Mouse (Mus musculus): ENCODE measurements around the gene Tmed9.
A peak's percentile ranks its signal among the peaks of the same experiment; 100 is the strongest.
"Not testable (repeated sequence)": the region's sequence is repeated elsewhere in the genome, so short reads cannot be mapped to it uniquely, and the experiment has no call there.

The Tmed9 gene

DNA sequence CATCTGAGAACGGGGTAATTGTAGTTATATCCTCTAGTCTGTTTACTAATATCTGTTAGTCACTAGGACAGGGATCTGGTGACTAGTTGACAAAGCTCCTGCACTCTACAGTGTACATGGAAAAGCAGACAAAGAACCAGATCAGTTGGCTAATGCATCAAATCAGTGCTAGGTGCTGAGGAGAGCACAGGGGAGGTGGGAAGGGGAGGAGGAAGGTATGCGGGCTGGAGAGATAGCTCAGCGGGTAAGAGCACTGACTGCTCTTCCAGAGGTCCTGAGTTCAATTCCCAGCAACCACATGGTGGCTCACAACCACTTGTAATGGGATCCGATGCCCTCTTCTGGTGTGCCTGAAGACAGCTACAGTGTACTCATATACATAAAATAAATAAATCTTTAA, 5.0 kb upstream of the Tmed9 start:
- not testable (repeated sequence) for DNase-seq

DNA sequence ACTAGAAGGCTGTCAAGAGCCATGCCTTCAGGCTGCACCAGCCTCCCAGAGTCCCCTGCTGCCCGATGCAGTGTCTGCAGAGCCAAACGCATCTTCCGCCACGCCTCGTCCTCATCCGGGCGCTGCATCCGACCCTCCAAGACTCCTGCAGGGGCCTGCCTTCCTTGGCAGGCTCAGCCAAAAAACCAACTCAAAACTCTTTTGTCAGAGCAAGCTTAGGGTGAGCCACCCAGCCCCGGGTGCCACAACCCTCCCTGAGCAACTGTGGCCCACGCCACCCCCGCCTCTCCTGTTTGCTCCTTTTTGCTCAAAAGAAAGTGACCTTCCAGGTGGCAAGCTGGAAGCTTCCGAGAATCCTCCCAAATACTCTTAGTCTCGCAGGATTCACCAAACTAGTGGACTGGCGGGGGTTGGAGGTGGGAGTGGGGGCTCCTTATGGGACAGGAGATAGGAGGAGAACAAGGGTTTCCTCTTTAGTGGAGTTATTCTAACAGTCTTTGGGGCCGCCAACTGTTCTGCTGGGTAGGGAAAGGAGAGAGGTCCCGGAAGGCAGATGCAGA, 3.7 kb upstream of the Tmed9 start:
- peak; percentile 34 for DNase-seq

DNA sequence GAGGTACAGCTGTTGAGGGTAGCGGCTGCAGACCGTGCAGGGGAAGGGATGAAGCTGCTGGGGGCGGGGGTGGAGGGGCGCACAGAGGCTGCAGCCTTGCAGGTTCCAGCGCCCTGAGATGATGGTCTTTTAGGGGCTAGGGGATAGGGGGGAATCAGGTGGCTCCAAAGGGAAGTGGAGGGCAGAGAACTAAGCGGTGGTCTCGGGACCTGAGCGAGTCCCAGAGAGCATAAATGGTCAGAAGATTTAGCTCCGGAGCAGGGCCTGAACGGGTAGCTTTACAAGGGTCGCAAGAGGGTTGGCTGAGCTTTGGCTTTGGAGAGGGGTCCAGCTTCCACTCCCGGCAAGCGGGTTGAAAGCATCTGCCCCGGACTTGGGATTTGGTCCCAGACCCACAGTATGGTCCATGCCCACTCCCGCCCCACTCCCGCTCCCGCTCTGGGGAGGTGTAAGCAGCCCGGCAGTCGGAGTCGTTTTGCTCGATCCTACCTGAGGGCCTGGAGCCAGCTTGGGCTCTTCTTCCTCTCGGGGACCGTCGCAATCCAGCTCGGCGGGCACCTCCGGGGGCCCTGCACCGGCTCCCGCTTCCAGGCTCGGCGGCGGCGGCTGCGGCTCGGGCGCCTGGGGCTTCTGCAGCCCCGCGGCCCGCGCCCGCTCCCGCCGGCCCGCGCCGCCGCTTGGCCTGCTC, 3.1 kb upstream of the Tmed9 start:
- DNase-seq: peak; percentile 39

DNA sequence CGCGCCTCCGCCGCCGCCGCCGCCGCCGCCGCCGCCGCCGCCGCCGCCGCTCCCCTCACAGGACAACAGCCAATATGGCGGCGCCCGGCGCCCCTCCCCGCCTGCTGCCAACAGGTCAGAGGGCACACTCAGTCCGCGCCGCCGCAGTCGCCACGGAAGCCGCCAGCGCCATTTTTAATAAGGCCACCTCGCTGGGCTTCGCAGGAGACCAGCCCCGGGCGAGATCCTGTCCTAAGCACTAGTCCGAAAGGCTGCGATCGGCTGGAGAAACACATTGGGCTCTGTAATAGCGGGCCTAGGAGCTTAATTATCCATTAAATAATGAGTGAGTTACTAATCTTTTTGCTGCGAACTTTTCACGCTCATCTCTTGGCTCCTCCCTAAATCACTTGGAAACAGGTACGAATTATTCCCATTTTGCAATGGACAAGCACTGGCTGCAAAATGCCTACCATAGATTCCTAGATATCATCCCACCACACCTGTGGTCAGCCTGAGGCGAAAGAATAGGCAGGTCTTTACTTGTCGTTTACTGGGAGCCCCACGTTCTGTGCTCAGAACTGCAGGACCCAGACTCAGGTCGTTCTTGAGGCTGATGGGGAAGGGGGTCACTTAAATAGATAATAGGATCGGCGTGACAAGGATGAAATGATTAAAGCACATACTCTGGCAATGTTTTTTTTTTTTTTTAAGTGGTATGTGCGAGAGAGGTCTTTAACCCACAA, 2.3 kb upstream of the Tmed9 start, which contains the start of gene Fam193b:
Gene Fam193b, minus strand, starts transcription at position 94 of the 725 bp plus-strand sequence.
- DNase-seq: peak; percentile 96

DNA sequence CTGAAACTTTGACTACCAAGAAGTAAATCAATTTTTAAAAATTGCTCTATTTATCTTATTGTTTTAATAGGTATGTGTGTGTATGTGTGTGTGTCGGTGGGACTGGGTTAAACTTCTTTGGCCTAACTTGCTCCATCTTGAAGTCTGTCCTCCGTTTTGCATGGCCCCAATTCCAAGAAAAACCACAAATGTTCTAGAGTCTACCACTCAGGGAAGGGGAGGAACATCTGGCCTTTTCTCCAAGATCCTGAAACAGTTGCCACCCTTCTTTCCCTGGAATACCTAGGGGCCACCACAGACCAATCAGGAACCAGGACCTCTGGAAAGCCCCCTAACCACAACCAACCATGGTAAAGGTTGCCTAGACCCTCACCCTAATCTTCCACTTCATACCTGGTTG, 1.6 kb upstream of the Tmed9 start:
- no peak for DNase-seq

DNA sequence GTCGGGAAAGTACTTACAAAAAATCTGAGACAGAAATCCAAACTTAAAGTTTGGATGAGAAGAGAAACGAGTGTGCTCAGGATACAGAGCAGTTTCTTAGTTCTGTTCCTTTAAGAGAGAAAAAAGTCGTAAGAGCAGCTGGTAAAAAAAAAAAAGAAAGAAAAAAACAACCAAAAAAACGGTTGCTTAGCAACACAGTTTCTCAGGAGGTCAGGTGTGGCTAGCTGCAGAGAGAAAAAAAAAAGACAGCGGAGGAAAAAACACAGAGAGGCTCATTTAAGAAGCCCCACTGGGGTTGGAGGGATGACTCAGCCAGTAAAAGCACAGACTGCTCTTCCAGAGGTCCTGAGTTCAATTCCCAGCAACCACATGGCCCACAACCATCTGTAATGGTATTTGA, 789 bp downstream of the Tmed9 start:
- no peak for DNase-seq

DNA sequence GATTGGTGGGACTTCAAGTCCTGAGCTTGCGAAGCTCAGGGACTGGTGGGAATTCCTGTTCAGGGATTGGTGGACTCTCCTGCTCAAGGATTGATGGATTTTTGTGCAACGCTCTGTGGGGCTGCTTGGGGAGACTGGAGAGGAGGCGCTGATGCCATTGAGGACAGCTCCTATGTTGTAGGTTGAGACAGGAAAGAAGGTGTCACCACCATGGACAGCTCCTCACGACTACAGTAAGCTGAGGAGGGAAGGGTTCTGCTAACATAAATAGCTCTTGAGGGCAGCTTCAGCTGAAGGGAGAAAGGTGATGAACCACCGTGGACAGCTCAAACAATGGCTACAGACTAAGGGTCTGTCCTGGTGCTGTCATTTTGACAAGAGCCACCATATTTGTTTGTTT, 2.4 kb downstream of the Tmed9 start:
- DNase-seq: no peak

DNA sequence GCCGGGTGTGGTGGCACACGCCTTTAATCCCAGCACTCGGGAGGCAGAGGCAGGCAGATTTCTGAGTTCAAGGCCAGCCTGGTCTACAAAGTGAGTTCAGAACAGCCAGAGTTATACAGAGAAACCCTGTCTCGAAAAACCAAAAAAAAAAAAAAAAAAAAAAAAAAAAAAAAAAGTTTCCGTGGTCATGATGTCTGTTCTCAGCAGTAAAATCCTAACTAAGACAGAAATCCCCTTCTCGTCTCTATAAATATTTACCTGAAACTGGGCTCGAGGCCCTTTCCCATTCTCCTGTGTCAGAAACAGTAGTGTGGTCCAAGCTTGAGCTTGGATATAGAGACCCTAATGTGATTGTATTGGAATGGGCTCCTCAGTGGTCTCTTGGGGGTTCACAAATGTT, 3.3 kb downstream of the Tmed9 start:
- DNase-seq: not testable (repeated sequence)

DNA sequence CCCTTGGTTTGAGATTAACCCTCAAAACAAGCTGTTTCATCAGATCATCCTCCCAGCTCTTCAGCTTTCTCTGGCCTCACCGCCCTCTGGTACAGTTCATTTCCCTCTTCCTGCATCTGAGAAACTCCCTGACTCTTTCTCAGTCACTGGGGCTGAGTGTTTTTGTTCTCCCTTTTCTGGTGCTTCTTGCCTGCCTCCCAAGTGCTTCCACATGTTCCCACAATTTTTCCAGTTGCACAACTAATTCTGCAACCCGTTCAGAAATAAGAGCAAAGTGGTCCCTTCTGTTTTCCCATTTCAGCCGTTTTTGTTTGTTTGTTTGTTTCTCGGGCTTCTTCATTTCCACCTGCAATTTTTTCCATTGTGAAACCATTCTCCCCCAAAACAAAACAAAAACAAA, 4.6 kb downstream of the Tmed9 start:
- DNase-seq: no peak

DNA sequence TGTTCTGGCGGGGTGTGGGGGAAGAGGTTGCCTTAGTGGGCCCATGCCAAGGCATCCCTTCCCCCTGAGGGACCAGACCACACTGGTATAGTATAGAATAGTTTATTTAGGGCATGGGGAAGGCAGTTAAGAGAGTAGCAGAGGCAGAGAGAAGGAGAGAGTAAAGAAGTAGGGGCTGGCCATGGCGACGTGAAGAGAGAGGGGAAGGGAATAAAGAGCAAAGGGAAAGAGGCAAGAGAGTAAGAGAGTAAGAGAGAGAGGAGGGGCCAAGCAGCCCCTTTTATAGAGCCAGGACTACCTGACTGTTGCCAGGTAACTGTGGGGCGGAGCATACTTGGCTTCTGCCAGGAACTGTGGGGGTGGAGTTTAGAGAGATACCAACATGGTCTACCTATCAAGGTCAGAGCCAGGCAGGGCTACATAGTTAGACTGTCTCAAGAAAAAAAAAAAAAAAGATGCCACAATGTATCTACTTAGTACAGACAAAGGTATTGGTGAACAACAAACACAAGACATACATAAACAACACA, 18.5 kb downstream of the Tmed9 start:
- DNase-seq: no peak

DNA sequence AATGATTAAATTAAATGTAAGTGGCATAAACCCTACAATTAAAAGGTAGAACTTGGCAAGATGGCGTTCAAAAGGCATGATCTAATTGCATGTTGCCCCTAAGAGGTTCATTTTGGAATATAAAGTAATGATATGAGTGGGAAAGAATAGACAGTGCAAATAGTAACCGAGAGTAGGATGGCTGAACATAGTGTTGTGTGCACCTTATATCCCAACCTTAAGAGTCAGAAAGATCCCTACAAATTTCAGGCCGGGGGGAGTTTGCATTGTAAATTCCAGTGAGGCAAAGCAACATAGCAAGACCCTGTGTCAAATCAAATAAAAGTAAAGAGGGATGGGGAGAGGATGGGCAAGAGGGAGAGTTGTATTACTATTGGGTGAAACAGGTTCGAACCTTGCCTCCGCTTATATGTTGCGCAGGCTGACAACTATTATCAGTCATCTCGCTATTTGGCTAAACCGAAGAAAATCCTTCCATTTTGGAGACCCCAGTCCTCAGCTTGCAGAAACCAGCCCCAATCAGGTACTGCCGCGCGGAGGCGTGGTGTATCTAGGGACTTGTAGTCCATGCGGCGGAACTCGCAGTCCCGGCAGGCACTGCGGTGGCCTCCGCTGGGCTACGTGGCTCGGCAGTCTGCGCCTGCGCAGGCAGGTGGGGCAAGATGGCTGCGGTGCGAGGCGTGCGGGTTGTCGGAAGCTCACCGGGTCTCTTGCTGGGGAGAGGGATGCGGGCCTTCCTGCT, 19.2 kb downstream of the Tmed9 start:
- peak; percentile 96 for DNase-seq

DNA sequence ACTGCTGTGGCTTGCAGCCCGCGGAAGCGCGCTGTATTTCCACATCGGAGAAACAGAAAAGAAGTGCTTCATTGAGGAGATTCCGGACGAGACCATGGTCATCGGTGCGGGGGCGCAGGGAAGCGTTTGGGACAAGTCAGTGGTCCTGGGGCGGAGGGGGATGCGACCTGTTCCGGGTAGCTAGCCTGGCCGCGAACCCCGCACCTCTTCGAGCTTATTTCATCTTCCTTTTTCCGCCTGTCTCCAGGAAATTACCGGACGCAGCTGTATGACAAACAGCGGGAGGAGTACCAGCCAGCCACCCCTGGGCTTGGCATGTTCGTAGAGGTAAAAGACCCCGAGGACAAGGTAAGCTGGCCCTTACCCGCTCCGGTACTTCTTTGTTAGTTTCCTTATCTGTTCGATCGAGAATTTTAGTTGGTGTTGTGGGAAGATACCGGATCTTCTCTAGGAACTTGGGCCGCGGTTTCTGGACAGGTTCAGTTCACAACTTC, 19.8 kb downstream of the Tmed9 start:
- DNase-seq: no peak

DNA sequence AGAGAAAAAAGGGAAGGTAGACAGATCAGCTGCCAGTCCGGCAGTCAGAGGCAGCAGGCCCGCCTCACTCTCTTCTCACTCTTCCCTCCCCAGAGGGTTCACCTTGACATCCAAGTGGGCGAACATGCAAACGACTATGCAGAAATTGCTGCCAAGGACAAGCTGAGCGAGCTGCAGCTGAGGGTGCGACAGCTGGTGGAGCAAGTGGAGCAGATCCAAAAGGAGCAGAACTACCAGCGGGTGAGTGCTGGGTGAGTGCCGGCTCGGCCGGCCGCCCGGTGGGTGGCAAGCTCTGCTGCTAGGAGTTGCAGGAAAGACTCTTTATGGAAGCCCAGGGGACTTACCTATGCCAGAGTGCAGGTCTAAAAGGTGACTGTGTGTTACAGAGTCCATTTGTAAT, 21.8 kb downstream of the Tmed9 start:
- no peak for DNase-seq

DNA sequence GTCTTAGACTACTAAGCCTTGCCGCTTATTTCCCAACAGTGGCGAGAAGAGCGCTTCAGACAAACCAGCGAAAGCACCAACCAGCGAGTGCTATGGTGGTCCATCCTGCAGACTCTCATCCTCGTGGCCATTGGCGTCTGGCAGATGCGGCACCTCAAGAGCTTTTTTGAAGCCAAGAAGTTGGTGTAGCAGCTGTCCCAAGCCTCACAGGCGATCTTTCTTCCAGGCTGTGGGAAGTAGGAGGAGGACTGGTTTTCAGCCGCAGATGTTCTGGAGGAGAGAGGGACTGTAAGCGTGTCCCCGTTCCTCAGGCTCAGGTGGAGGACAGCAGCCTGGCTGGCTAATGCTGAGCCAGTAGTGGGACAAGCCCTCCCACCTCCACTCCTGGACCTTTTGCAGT, 23.3 kb downstream of the Tmed9 start:
- no peak for DNase-seq

DNA sequence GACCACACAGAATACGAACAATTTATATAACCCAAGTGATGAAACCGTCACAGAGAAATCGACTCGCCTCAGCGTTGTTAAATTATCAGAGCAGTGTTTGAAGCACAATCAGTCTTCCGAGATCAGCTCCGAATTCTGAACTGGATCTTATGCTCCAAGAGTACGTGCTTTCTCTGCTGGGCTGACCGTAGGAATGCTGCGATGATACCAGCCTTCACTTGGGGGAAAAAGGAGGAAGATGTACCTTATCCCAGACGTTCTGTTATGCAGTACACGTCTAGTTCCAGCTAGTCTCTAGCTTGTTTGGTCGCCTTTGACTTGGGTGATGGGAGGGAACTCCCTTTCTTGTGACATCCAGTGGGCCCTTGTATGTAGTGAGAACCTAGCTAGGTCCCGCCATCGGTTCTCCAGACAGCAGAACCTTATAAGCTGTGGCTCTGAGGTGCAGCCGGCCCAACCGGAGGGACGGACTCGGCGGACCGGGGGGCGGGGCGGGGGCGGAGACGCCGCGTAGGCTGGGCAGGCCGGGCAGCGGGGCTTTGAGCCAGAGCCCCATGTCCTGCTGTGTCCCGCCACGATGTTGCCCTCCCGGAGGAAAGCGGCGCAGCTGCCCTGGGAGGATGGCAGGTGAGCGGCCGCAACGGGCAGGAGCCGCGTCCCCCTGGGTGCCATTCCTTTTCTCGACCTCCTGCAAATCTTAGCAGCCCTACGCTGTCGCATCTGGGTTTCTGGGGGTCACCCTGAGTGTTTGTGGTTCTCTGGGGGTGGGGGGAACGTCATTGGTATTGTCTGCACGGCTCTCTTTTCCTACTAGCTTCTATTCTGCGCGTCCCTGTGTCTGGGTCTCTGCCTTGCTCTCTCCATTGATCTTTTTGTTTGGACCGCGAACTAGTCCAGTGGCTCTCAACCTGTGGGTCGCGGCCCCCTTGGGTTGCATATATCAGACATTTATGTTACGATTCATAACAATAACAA, 26.3 kb downstream of the Tmed9 start, which contains the start of gene B4galt7:
Gene B4galt7, plus strand, starts transcription at position 331 of the 975 bp plus-strand sequence.
- DNase-seq: peak; percentile 88

DNA sequence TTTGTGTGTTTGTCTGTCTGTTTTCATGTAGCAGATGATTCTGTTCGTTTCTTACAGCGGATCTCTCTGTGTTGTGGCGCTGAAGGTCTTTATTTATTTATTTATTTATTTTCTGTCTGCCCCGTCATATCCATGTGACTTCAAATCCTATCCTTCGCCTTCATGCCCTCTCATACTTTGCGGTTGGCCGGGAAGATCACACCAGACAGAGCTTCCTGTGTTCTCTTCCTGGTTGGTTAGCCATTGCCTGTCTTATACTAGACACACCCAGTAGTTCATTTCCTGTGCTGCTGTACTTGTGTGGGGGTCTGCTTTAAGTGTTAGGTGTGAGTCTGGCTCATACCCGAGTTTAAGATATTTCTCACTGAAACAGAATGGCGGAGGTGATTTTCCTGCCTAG, 27.1 kb downstream of the Tmed9 start:
- peak; percentile 13 for DNase-seq

DNA sequence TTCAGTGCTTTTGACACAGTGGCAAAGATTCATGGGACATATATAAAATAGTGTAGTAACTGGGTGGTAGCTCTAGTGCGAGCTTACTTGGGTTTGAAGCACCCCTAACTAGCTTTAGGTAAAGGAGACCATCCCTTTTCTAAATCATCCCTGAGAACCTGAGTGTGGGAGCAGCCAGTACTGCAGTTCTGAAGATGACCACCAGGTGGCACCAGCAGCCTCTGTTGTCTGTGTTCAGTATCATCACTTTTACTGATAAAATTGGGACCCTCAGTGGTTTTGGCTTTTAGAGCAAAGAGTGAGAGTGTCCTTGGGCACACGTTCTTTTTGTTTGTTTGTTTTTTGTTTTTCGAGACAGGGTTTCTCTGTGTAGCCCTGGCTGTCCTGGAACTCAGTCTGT, 28.1 kb downstream of the Tmed9 start:
- peak; percentile 89 for DNase-seq

DNA sequence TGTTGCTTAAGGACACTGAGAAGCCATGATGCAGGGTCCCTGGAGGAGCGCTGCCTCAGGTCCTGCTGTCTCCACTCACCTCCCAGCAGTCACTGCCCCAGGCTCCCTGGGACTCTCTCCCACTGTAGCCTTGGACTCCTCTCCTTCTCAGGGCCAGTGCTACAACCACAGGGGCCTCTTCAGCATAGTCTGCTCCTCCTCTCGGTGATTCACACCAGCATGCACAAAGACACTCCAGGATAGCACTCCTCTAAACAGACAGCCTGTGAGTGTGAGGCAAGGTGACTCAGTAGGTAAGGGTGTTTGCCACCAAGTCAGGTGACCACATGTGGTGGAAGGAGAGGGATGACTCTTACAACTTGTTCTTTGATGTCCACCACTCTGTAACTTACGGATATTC, 31.1 kb downstream of the Tmed9 start:
- DNase-seq: no peak

DNA sequence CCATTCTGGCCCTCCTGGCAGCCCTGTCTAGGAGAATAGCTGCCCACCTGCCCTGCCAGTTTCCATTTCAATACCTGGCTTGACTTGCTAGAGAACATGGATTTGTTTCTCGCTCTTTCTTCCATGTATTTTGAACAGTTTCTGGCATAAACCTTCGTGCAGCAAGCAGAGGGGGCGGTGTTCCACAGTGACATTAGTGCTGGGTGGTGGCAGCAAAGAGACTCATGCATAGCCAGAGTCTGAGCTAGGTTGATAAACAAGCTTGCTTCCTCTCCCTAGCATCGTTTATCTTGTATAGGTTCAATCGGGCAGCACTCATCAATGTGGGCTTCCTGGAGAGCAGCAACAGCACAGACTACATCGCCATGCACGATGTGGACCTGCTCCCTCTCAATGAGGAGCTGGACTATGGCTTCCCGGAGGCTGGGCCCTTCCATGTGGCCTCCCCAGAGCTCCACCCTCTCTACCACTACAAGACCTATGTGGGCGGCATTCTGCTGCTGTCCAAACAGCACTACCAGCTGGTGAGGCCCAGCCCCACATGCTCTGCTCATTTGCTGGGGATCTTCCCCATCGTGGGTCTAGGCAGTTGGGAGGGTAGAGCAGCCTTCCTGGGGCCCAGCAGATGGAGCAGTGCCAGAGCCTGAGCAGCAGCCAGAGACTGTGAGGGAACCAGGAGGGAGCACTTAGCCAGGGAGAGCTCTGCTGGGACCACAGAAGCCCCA, 33.5 kb downstream of the Tmed9 start:
- no peak for DNase-seq

DNA sequence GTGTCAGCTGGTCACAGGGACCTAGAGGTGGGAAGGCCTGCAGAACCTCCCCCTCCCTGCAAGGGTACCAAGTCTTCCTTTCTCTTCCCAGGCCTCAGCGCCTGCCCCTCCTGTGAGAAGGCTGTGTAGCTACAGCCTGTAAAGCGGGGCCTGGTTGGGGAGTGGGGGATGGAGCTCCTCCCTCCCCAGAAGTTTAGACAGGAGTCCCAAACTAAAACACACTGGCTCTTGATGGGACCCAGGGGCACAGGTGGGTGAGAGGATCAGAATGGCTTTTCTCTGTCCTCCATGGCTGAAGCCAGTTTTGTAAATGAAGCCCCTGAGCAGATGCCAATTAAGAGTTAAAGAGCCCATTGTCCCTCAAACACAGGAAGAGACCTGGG, 34.1 kb downstream of the Tmed9 start:
- no peak for DNase-seq

DNA sequence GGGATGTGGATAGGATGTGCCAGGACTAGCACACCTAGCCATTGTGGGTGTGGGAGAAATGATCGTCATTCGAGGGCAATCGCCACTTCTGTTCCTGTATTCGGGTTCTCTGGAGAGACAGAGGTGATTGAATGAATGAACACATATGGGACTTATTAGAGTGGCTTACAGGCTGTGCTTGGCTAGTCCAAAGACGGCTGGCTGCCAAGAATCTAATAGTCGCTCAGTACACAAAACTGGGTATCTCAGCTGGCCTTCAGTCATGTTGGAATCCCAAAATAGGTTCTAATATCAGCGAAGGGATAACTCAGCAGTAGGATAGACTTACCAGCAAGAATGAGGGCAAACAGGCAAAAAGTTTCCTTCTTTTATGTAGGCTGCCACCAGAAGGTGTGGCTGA, 38.5 kb downstream of the Tmed9 start:
- no peak for DNase-seq

Measured in lung, postnatal 14 days (tissue).